Mouse (Mus musculus) gastrocnemius, adult 2 months (tissue): ENCODE measurements around the gene Mtch2. TPM values are rescaled to one million over a fixed set of nuclear protein-coding genes. Genes with fewer than 3 reads are reported as not detected.

Source experiments
- DNase-seq: peaks from one replicate; pipeline ENCODE4 v3.0.0; 2022
- H3K27ac ChIP-seq: fragments of 200-600 bp; 2 replicates; pipeline ENCODE4 v1.8.1; 2022; ENCODE audit warnings: mild to moderate bottlenecking
- H3K4me3 ChIP-seq: fragments of 200-600 bp; 2 replicates; pipeline ENCODE4 v1.8.1; 2022; ENCODE audit warnings: mild to moderate bottlenecking, moderate library complexity
- CTCF ChIP-seq: fragments of 200-600 bp; IDR thresholded peaks from 2 replicates; pipeline ENCODE4 v1.8.1; 2022; ENCODE audit warnings: antibody characterized with exemption, mild to moderate bottlenecking, moderate library complexity
- intact Hi-C: fragments of 180-260 bp; cut with DNase I; formaldehyde crosslinking; loops from one replicate; pipeline ENCODE4 v1.15.1; 2025
- total RNA-seq, 2 experiments: library from RNA; stranded (reverse); gene quantifications; 2 replicates each; pipeline ENCODE4 v1.2.3; 2021

The Mtch2 gene
- total RNA-seq, 2 experiments from 2014 or later, result 156 to 179 TPM

DNA sequence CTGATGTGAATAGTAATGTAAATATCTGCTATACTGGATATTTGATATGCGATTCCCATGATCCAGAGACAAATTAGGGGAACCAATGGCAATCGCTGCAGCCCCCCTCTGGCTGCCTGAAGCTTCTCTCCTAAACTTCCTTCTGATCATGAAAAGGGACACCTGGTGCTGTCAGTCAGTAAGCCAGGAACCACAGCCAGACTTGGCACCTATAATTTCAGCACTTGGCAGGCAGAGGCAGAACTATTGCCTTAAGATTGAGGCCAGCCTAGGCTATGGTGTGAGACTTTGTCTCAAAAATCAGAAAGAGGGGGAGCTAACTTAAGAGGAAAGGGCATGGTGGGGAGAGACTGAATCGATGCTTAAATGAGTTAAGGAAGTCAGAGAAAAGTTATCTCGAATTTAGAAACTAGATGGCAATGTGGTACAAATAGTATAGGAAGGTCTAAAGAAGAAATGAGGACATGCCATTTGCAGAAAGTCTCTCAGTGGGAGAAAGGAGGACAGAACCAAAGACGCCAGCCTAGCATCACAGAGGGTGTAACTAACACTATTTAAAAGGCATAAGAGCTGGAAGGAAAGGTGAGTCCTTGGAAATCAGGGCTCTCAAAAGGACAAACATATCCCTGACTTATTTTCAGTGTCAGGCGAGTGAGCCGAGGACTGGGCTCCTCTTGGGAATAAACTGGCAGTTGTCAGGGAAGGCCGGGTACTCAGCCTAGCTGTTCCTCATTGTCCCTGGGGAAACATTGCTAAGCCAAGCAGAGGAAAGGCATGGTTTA lies 24.4 kb downstream of the Mtch2 start:
- Histone ChIP-seq H3K4me3 (peak overlapping the region; percentile 28), H3K27ac (peak overlapping the region; percentile 89)
- intact Hi-C loops, result loop anchor here (10.0 kb wide), 1 partner anchor 163 kb away; the partner anchor contains the start of gene Rapsn
- DNase-seq, result peak; percentile 78
- no peak for TF ChIP-seq CTCF

DNA sequence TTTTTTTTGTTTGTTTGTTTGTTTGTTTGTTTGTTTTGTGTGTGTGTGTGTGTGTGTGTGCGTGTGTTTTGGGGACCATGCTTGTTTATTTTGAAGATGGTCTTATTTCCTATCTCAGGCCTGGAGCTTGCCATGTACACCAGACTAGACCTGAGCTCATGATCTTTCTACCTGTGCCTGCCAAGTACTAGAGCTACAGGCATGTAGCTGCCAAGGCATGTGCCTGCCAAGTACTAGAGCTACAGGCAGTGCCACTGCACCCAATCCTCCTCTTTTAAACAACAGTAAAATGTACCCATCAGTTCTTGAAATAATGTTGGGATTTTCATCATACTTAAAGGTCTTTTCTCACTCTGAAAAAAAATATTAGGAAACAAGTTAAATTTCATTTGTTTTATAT lies 27.1 kb downstream of the Mtch2 start:
- Histone ChIP-seq H3K4me3 (no peak overlapping the region), H3K27ac (peak overlapping the region; percentile 57; the same call in 1 of the 2 replicates)
- intact Hi-C loops, result loop anchor here (10.0 kb wide), 1 partner anchor 161 kb away; the partner anchor contains the start of gene Rapsn
- TF ChIP-seq CTCF, result no peak
- peak; percentile 66 for DNase-seq

DNA sequence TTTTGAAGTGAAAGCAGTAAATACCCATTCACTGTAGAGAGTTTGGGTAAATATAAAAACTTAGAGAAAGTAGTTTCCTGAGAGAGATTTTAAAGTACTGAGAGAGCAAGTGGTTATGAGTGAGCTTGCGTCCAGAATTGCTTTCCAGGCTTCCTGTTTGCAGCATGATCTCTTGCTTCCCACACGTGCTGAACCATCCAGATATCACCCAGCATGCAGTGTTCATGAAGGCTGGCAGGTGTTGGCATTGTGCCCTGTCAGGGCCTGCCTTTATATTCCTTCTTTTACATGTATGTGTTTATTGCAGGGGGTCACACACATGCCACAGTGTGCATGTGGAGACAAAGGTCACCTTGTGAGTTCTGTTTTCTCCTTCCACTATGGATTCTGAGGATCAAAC lies 28.3 kb downstream of the Mtch2 start:
- no peak for DNase-seq

GRCm38 (mm10) chr2:90877584-90878259 lies 30.8 kb downstream of the Mtch2 start:
- Histone ChIP-seq H3K4me3 (no peak overlapping the region), H3K27ac (no peak overlapping the region)
- intact Hi-C loops, result loop anchor here (10.0 kb wide), 1 partner anchor 157 kb away; the partner anchor contains the start of gene Rapsn
- TF ChIP-seq CTCF, result no peak
- no peak for DNase-seq

More for the DNA sequence above, 28.3 kb downstream of the Mtch2 start:
- Histone ChIP-seq H3K4me3 (no peak overlapping the region), H3K27ac (no peak overlapping the region)
- TF ChIP-seq CTCF, result no peak
- intact Hi-C loops, result loop anchor here (10.0 kb wide), 1 partner anchor 160 kb away; the partner anchor contains the start of gene Rapsn

DNA sequence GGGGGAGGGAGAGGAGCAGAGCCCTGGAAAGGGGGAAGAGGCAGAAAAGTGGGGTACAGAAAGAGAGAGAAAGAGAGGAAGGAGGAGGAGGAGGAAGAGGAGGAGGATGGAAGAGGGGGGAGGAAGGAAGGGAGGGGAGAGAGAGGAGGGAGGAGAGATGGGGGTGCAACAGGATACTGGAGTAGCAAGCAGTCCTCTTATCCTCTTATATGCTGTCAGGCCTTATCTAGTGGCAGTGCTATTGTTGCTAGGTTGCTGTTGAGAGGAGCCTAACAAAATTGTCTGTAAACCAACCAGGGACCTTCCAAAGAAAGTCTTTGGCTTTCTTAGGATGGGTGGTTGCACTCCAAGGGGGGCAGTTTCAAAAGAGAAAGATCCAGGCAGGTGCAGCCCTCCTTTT lies 32.5 kb downstream of the Mtch2 start:
- DNase-seq, result no peak
- no peak for TF ChIP-seq CTCF
- Histone ChIP-seq H3K4me3 (no peak overlapping the region), H3K27ac (no peak overlapping the region)
- intact Hi-C loops, result loop anchor here (10.0 kb wide), 1 partner anchor 155 kb away; the partner anchor contains the start of gene Rapsn

DNA sequence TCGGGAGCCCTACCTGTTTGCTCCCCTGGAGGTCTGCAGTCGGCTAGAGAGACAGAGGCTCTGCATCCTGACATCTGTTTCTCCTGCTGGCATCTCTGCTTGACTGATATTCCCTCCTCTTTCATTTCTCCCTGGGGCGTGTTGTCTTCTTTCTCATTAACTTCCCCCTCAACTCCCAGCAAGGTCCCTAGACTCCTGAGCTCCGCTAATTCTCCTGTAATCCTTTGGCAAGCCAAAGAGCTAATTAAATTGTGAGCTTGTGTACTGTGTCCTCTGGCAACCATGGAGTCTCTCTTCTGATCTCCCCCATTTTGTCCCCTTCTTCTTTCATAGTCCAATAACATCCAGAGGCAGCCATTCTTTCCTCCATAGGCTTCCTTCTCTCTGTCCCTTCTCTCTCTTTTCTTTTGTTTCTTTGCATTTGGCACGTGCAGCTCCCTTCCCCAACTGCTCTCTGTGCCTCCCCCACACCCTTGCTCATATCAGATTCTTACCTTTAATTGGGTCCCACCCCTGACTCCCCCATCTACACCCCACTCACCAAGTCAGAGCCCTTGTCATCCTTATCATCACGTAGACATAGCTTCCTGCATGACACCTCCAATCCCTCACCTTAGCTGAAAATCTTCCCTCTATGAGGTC lies 33.3 kb downstream of the Mtch2 start:
- intact Hi-C loops, result no loop called here
- no peak overlapping the region for H3K4me3 ChIP-seq
- TF ChIP-seq CTCF, result no peak
- no peak for DNase-seq
- H3K27ac ChIP-seq, result no peak overlapping the region

DNA sequence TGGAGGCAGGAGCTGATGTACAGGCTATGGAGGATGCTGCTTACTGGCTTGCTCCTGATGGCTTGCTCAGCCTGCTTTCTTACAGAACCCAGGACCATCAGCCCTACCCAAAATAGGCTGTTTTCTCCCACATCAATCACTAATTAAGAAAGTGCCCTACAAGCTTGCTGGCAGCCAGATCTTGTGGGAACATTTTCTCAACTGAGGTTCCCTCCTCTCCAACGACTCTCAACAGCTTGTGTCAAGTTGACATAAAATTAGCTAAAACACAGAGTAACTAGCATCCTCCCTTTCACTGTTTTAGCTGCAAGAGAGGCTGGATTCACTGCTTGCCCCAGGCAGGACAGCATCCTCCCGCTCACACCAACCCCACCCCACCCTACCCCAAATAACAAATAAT lies 34.9 kb downstream of the Mtch2 start:
- intact Hi-C loops, result no loop called here

DNA sequence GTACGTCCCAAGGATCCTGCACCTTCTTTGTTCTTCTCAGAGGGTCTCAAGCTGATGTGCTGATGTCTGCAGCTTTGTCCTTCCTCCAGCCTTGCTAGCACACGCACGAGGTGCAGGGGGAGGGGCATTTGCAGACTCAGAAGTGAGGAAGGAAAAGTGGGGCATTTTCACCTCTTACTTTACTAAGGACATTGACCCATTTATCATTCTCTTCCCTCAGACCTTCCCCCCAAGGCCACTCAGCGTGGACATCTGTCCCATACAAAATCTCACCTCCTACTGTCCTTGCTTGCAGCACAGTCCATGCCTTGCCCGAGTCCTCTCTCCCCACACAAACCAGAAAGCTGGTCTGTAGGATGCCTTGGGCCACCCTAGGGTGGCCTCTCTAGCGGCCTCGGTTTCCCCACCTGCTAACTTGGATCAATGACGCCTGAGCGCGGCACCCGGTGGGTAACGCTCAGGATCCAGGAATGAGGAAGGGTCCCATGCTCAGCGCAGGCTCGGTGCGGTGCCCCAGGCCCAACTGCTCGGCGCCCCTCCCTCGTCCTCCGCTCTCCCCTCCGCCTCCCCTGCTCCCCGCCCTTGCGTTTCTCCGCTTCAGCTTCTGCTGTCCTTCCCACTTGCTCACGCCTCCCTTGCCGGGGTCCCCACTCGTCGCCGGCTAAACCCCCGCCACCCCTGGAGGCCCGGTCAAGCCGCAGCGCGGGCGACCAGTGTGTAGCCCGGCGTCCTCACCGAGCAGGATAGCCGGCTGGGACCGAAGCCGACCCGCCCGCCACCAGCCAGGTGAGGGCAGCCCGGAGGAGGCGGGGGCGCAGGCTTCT lies 38.5 kb downstream of the Mtch2 start, which contains the start of gene C1qtnf4:
Gene C1qtnf4 (plus strand): TSS at position 643 of the 824 bp plus-strand sequence.
- intact Hi-C loops, result no loop called here

More for the DNA sequence above, 34.9 kb downstream of the Mtch2 start:
- no peak for TF ChIP-seq CTCF
- Histone ChIP-seq H3K27ac (no peak overlapping the region), H3K4me3 (no peak overlapping the region)
- no peak for DNase-seq

DNA sequence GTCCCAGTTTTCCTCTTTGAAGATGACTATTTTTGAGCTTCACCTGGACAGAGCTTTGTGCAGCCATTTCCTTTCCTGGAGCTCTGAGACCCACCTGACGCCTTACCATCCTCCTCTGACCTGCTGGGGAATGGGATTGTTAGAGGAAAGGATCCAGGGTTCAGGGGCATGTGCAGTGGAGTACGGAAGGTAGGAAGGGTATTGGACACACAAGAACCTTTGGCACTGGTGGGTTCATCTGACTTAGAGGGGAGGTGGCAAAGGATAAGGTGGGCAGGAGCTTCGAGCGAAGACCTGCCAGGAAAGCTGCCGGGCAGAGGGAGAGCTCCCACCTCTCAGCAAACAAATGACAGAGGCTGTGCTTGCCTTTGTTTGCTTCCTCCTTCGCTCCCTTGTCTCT lies 39.5 kb downstream of the Mtch2 start:
- no peak for TF ChIP-seq CTCF
- intact Hi-C loops, result no loop called here
- Histone ChIP-seq H3K27ac (no peak overlapping the region), H3K4me3 (no peak overlapping the region)
- DNase-seq, result no peak

More for the DNA sequence above, 38.5 kb downstream of the Mtch2 start, which contains the start of gene C1qtnf4:
- peak within 1 kb of the TSS; percentile 70 for H3K4me3 ChIP-seq
- DNase-seq, result peak; percentile 57
- no peak for TF ChIP-seq CTCF
- no peak within 1 kb of the TSS for H3K27ac ChIP-seq

- Histone ChIP-seq H3K4me3 (no peak overlapping the region), H3K27ac (no peak overlapping the region)
- no peak for TF ChIP-seq CTCF
- DNase-seq, result no peak
- intact Hi-C loops, result no loop called here
Measured at GRCm38 (mm10) chr2:90887627-90888026, 40.7 kb downstream of the Mtch2 start.

GRCm38 (mm10) chr2:90889550-90890548 lies 42.9 kb downstream of the Mtch2 start:
- peak overlapping the region; percentile 79 for H3K4me3 ChIP-seq
- DNase-seq, result peak; percentile 80
- intact Hi-C loops, result no loop called here
- H3K27ac ChIP-seq, result peak overlapping the region; percentile 80
- peak; percentile 36 for TF ChIP-seq CTCF
